Mouse (Mus musculus): ENCODE data around the gene Tmem104. TPM values are rescaled to one million over a fixed set of nuclear protein-coding genes. Genes with fewer than 3 reads are reported as not detected.

Tmem104 gene
- polyA plus RNA-seq, 1 experiment: 21.0 TPM

GRCm38 (mm10) chr11:115167631-115168249 is 19.5 kb upstream of the Tmem104 start:
- H3K4me3 ChIP-seq (ENCODE audit: low read depth, low read length): peak overlapping the region; percentile 56
- WGBS: 71% methylated on average over 8 of the region's 8 CpGs
- H3K27ac ChIP-seq (ENCODE audit: insufficient read depth, low read depth, low read length): peak overlapping the region; percentile 70
- peaks cover 54% of the 10 kb centered on the region for H3K36me3 ChIP-seq (ENCODE audit: control insufficient read depth, insufficient read depth, low read length)
- TF ChIP-seq CTCF (IDR thresholded peaks at IDR 0.05; ENCODE audit: extremely low read depth, insufficient read length, insufficient replicate concordance, low read depth, low read length) (no peak), POLR2A (IDR thresholded peaks at IDR 0.05; ENCODE audit: low read depth, low read length) (no peak)
- no peaks in the 10 kb centered on the region for H3K27me3 ChIP-seq (ENCODE audit: control insufficient read depth, insufficient read depth, low read length)
- H3K4me1 ChIP-seq (ENCODE audit: control insufficient read depth, insufficient read depth, insufficient read length, low read length): peaks cover 34% of the 10 kb centered on the region

GRCm38 (mm10) chr11:115169430-115169829 is 17.9 kb upstream of the Tmem104 start:
- Histone ChIP-seq H3K27ac (ENCODE audit: insufficient read depth, low read depth, low read length) (peak overlapping the region; percentile 11; the same call in 1 of the 2 replicates), H3K4me3 (ENCODE audit: low read depth, low read length) (no peak overlapping the region; the same call in 1 of the 2 replicates), H3K4me1 (ENCODE audit: control insufficient read depth, insufficient read depth, insufficient read length, low read length) (peaks cover 50% of the 10 kb centered on the region), H3K36me3 (ENCODE audit: control insufficient read depth, insufficient read depth, low read length) (peaks cover 63% of the 10 kb centered on the region), H3K27me3 (ENCODE audit: control insufficient read depth, insufficient read depth, low read length) (no peaks in the 10 kb centered on the region)
- TF ChIP-seq POLR2A (IDR thresholded peaks at IDR 0.05; ENCODE audit: low read depth, low read length) (no peak), CTCF (IDR thresholded peaks at IDR 0.05; ENCODE audit: extremely low read depth, insufficient read length, insufficient replicate concordance, low read depth, low read length) (no peak)
- WGBS: 82% methylated on average over 4 of the region's 4 CpGs

- Histone ChIP-seq H3K27ac (ENCODE audit: insufficient read depth, low read depth, low read length) (peak overlapping the region; percentile 47; the same call in 1 of the 2 replicates), H3K27me3 (ENCODE audit: control insufficient read depth, insufficient read depth, low read length) (no peaks in the 10 kb centered on the region), H3K4me3 (ENCODE audit: low read depth, low read length) (peak overlapping the region; percentile 41), H3K36me3 (ENCODE audit: control insufficient read depth, insufficient read depth, low read length) (peaks cover 71% of the 10 kb centered on the region), H3K4me1 (ENCODE audit: control insufficient read depth, insufficient read depth, insufficient read length, low read length) (peaks cover 60% of the 10 kb centered on the region)
- TF ChIP-seq CTCF (IDR thresholded peaks at IDR 0.05; ENCODE audit: extremely low read depth, insufficient read length, insufficient replicate concordance, low read depth, low read length): peak; percentile 13; the same call in 1 of the 2 replicates
- TF ChIP-seq POLR2A (IDR thresholded peaks at IDR 0.05; ENCODE audit: low read depth, low read length): 0 out of 2 replicates have a peak, but pooled peaks have one; percentile 13
- WGBS: 29% methylated on average over 8 of the region's 8 CpGs
These were observed 16.2 kb upstream of the Tmem104 start for GRCm38 (mm10) chr11:115171125-115171524.

DNA sequence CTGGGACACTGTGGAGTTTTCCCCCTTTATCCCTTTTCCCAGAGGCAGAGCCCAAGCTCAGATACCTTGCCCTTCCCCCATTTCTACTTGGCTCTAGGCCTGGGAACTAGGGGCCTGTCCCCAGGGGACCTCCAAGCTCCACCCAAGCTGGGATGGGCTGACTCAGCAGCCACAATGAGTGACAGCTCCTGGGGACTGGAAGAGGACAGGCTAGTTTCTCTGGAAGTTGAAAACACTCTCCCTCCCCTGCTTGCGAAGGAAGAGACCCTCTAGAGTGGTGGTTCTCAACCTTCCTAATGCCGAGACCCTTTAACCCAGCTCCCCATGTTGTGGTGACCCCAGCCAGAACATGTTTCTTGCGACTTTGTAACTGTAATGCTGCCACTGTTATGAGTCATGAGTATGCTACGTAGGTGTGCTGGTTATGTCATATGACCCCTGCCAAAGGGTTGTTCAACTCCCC is 14.4 kb upstream of the Tmem104 start:
- Histone ChIP-seq H3K36me3 (ENCODE audit: control insufficient read depth, insufficient read depth, low read length) (peaks cover 78% of the 10 kb centered on the region), H3K4me1 (ENCODE audit: control insufficient read depth, insufficient read depth, insufficient read length, low read length) (peaks cover 71% of the 10 kb centered on the region), H3K27ac (ENCODE audit: insufficient read depth, low read depth, low read length) (peak overlapping the region; percentile 85), H3K27me3 (ENCODE audit: control insufficient read depth, insufficient read depth, low read length) (no peaks in the 10 kb centered on the region), H3K4me3 (ENCODE audit: low read depth, low read length) (peak overlapping the region; percentile 43)
- TF ChIP-seq POLR2A (IDR thresholded peaks at IDR 0.05; ENCODE audit: low read depth, low read length) (no peak), CTCF (IDR thresholded peaks at IDR 0.05; ENCODE audit: extremely low read depth, insufficient read length, insufficient replicate concordance, low read depth, low read length) (peak; percentile 9; the same call in 1 of the 2 replicates)
- WGBS: 16% methylated on average over 4 of the region's 4 CpGs

- 24% methylated on average over 16 of the region's 16 CpGs for WGBS
- peaks cover 71% of the 10 kb centered on the region for H3K4me1 ChIP-seq (ENCODE audit: control insufficient read depth, insufficient read depth, insufficient read length, low read length)
- TF ChIP-seq POLR2A (IDR thresholded peaks at IDR 0.05; ENCODE audit: low read depth, low read length) (no peak), CTCF (IDR thresholded peaks at IDR 0.05; ENCODE audit: extremely low read depth, insufficient read length, insufficient replicate concordance, low read depth, low read length) (peak; percentile 8; the same call in 1 of the 2 replicates)
- H3K27me3 ChIP-seq (ENCODE audit: control insufficient read depth, insufficient read depth, low read length): no peaks in the 10 kb centered on the region
- peak overlapping the region; percentile 77 for H3K27ac ChIP-seq (ENCODE audit: insufficient read depth, low read depth, low read length)
- H3K36me3 ChIP-seq (ENCODE audit: control insufficient read depth, insufficient read depth, low read length): peaks cover 77% of the 10 kb centered on the region
- H3K4me3 ChIP-seq (ENCODE audit: low read depth, low read length): peak overlapping the region; percentile 54
These were observed 13.5 kb upstream of the Tmem104 start for GRCm38 (mm10) chr11:115173549-115174339.

- Histone ChIP-seq H3K4me1 (ENCODE audit: control insufficient read depth, insufficient read depth, insufficient read length, low read length) (peaks cover 78% of the 10 kb centered on the region), H3K4me3 (ENCODE audit: low read depth, low read length) (peak overlapping the region; percentile 58), H3K27me3 (ENCODE audit: control insufficient read depth, insufficient read depth, low read length) (no peaks in the 10 kb centered on the region), H3K36me3 (ENCODE audit: control insufficient read depth, insufficient read depth, low read length) (peaks cover 83% of the 10 kb centered on the region), H3K27ac (ENCODE audit: insufficient read depth, low read depth, low read length) (peak overlapping the region; percentile 93)
- TF ChIP-seq POLR2A (IDR thresholded peaks at IDR 0.05; ENCODE audit: low read depth, low read length): no peak
- TF ChIP-seq CTCF (IDR thresholded peaks at IDR 0.05; ENCODE audit: extremely low read depth, insufficient read length, insufficient replicate concordance, low read depth, low read length): no peak
- WGBS: 78% methylated on average over 24 of the region's 24 CpGs
These were observed 10.7 kb upstream of the Tmem104 start for GRCm38 (mm10) chr11:115176399-115177190.
